Mouse (Mus musculus) liver, embryonic 14.5 days (tissue): Measurements from ENCODE around the gene Sp110. TPM values are rescaled to one million over a fixed set of nuclear protein-coding genes. Genes with fewer than 3 reads are reported as not detected.
"Not testable (repeated sequence)": the region's sequence is repeated elsewhere in the genome, so short reads cannot be mapped to it uniquely, and the experiment has no call there.

Experiments used
- ATAC-seq: fragments of 200-750 bp; cut with Nextera tagmentation; 2 replicates; pipeline ENCODE4 v1.8.0; 2017; ENCODE audit warnings: moderate number of reproducible peaks, mild to moderate bottlenecking, moderate library complexity; ENCODE audit not compliant: insufficient read depth
- DNase-seq, 3 experiments: peaks; one replicate each; pipeline ENCODE4 v3.0.0-alpha.2; 2012 to 2013; ENCODE audit warnings: low read depth in 3 of 3, low spot score in 3 of 3
- H3K27ac ChIP-seq: fragments of 300-500 bp; sonication (generic); 2 replicates; pipeline ENCODE4 v1.5.1; 2014; ENCODE audit warnings: moderate library complexity, mild to moderate bottlenecking, control low read depth, inconsistent platforms
- H3K27me3 ChIP-seq: fragments of 300-500 bp; sonication (generic); 2 replicates; pipeline ENCODE4 v1.6.1; 2014; ENCODE audit warnings: mild to moderate bottlenecking, low read length, moderate library complexity; ENCODE audit not compliant: control insufficient read depth, insufficient read depth
- H3K36me3 ChIP-seq: fragments of 300-500 bp; sonication (generic); replicated peaks from 2 replicates; pipeline ENCODE4 v1.6.1; 2014; ENCODE audit warnings: low read depth; ENCODE audit not compliant: control insufficient read depth, insufficient read depth
- H3K4me1 ChIP-seq, 2 experiments: fragments of 200-500 bp in 1 of 2; fragments of 300-500 bp in 1 of 2; sonication (generic) in 1 of 2; replicated peaks; 2 replicates each; pipeline ENCODE4 v1.6.1; 2012 to 2014; ENCODE audit warnings: antibody characterized with exemption in 1 of 2, inconsistent platforms in 1 of 2, low read length in 1 of 2; ENCODE audit not compliant: control insufficient read depth in 2 of 2, insufficient read depth in 2 of 2
- H3K4me2 ChIP-seq: fragments of 300-500 bp; sonication (generic); 2 replicates; pipeline ENCODE4 v1.6.1; 2014; ENCODE audit warnings: low read depth, mild to moderate bottlenecking, control low read depth, moderate library complexity
- H3K4me3 ChIP-seq, 2 experiments: fragments of 200-500 bp in 1 of 2; fragments of 300-500 bp in 1 of 2; sonication (generic) in 1 of 2; 2 replicates each; pipeline ENCODE4 v1.5.1; 2012 to 2014; ENCODE audit warnings: low read depth in 2 of 2, low read length in 2 of 2, mild to moderate bottlenecking in 2 of 2, control low read depth in 1 of 2, inconsistent platforms in 1 of 2, moderate library complexity in 1 of 2; ENCODE audit not compliant: insufficient read depth in 1 of 2
- H3K9ac ChIP-seq: fragments of 300-500 bp; sonication (generic); replicated peaks from 2 replicates; pipeline ENCODE4 v1.6.1; 2014; ENCODE audit warnings: mild to moderate bottlenecking, control low read depth, moderate library complexity
- H3K9me3 ChIP-seq: fragments of 300-500 bp; sonication (generic); 2 replicates; pipeline ENCODE4 v1.6.1; 2016; ENCODE audit warnings: low read length, mixed read lengths; ENCODE audit not compliant: control insufficient read depth
- WGBS: fragments of 180-500 bp; shearing (Covaris S2); extraction: QIAGEN DNeasy Blood & Tissue Kit; methylation state at CpG from one replicate; pipeline ENCODE4 v1.1.7; 2014; ENCODE audit not compliant: insufficient replicate concordance; 5-methylcytosine and 5-hydroxymethylcytosine counted together
- polyA plus RNA-seq, 2 experiments: library from polyadenylated mRNA; depleted of rRNA in 1 of 2; stranded (reverse) in 1 of 2; unstranded in 1 of 2; fragments of >200 nt; fragmentation: Nextera tagmentation in 1 of 2; extraction: Ambion mirVana in 1 of 2; gene quantifications; 2 replicates each; pipeline versions ENCODE4 v1.2.1 to v1.2.3; 2012 to 2014

Sp110 gene
- polyA plus RNA-seq (2012; rRNA removed) (4.2 and 5.3 TPM in 2 replicates), polyA plus RNA-seq (2014; fragmentation: Nextera tagmentation; extraction: Ambion mirVana) (3.2 and 3.5 TPM in 2 replicates)

GRCm38 (mm10) chr1:85598271-85599012, at the start of gene Sp110:
Sp110 (minus strand) TSS chr1:85598817.
- H3K4me3 ChIP-seq = 0 out of 4 replicates have a peak within 1 kb of the TSS, but pooled peaks of 1 of the 2 experiments have one; percentile 4
- not testable (repeated sequence) for ATAC-seq, H3K27ac ChIP-seq, H3K4me1 ChIP-seq, DNase-seq, H3K9ac ChIP-seq, H3K27me3 ChIP-seq, H3K36me3 ChIP-seq, H3K9me3 ChIP-seq
- WGBS = 38% methylated on average over 16 of the region's 17 CpGs
- H3K4me2 ChIP-seq = 0 out of 2 replicates have a peak within 1 kb of the TSS, but pooled peaks have one; percentile 28

DNA sequence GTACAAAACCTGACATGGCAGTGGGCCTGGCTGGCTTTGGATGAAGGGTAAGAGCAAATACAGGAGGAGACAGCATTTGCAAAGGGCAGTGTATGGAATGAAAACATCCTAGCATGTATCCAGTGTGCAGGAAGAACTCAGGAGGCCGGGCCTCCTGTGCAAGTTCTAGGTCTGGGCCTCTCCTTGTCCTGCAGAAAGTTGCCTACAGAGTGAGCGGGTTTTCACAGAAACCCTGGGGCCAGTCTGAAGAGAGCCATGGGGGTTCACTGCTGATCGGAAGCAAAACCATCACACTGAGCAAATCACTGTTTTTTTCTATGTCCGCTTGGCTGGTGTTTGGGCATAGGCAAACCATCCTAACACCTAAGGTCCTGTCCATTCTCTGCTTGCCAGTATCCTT, 39.5 kb upstream of the Sp110 start:
- DNase-seq, H3K4me2 ChIP-seq, H3K36me3 ChIP-seq, H3K4me1 ChIP-seq, H3K9ac ChIP-seq, H3K27me3 ChIP-seq, H3K27ac ChIP-seq, H3K9me3 ChIP-seq, H3K4me3 ChIP-seq, ATAC-seq: not testable (repeated sequence)
- 61% methylated on average over 4 of the region's 4 CpGs for WGBS

GRCm38 (mm10) chr1:85636936-85637335, 38.3 kb upstream of the Sp110 start:
- not testable (repeated sequence) for ATAC-seq, H3K4me1 ChIP-seq, H3K4me3 ChIP-seq, H3K9me3 ChIP-seq, H3K4me2 ChIP-seq, H3K27ac ChIP-seq, H3K27me3 ChIP-seq, H3K9ac ChIP-seq, DNase-seq, H3K36me3 ChIP-seq
- WGBS = 43% methylated on average over 3 of the region's 3 CpGs

- H3K4me1 ChIP-seq, H3K36me3 ChIP-seq, H3K27me3 ChIP-seq, H3K4me3 ChIP-seq, ATAC-seq, H3K9ac ChIP-seq, H3K4me2 ChIP-seq, H3K27ac ChIP-seq, DNase-seq, H3K9me3 ChIP-seq: not testable (repeated sequence)
- WGBS = 12% methylated on average over 1 of the region's 1 CpGs
These were observed 20.1 kb upstream of the Sp110 start for GRCm38 (mm10) chr1:85618689-85619088.

GRCm38 (mm10) chr1:85617161-85617560, 18.5 kb upstream of the Sp110 start:
- H3K4me2 ChIP-seq, DNase-seq, H3K27me3 ChIP-seq, H3K4me1 ChIP-seq, H3K36me3 ChIP-seq, H3K27ac ChIP-seq, H3K9ac ChIP-seq, H3K4me3 ChIP-seq, H3K9me3 ChIP-seq, ATAC-seq: not testable (repeated sequence)
- WGBS = 41% methylated on average over 4 of the region's 5 CpGs

GRCm38 (mm10) chr1:85615819-85616218, 17.2 kb upstream of the Sp110 start:
- DNase-seq, H3K27ac ChIP-seq, H3K4me2 ChIP-seq, H3K4me1 ChIP-seq, H3K4me3 ChIP-seq, H3K9ac ChIP-seq, H3K27me3 ChIP-seq, ATAC-seq, H3K9me3 ChIP-seq, H3K36me3 ChIP-seq: not testable (repeated sequence)
- 41% methylated on average over 3 of the region's 3 CpGs for WGBS

DNA sequence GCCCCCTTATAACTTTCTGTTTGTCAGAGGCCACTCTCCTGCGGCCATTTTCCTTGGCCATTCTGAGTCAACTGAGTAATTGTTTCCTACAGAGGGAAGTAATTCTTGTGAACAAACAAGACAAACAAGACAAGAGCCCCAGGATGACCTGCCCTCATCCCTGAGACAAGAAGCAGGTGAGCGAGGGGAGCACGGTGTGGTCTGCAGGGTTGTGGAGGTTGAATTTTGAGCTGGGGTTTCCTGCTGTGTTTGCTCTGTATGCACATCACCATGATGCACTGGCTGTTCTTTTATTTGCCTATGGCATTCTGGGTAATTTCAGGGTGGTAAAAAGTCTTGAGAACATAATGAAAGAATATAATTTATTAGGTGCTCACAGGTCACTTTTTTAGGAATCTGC, 16.5 kb upstream of the Sp110 start:
- H3K9ac ChIP-seq, H3K36me3 ChIP-seq, H3K27ac ChIP-seq, DNase-seq, H3K9me3 ChIP-seq, H3K4me2 ChIP-seq, H3K4me1 ChIP-seq, H3K27me3 ChIP-seq, ATAC-seq, H3K4me3 ChIP-seq: not testable (repeated sequence)
- 75% methylated on average over 3 of the region's 3 CpGs for WGBS

- WGBS = no CpG with 5 or more reads among the region's 4 CpGs
- not testable (repeated sequence) for ATAC-seq, H3K27me3 ChIP-seq, H3K4me2 ChIP-seq, DNase-seq, H3K9me3 ChIP-seq, H3K4me3 ChIP-seq, H3K27ac ChIP-seq, H3K36me3 ChIP-seq, H3K4me1 ChIP-seq, H3K9ac ChIP-seq
These were observed 12.0 kb upstream of the Sp110 start for GRCm38 (mm10) chr1:85610581-85610980.
